Mouse (Mus musculus) spleen, postnatal 36 days (tissue): ENCODE measurements around the gene Vmn1r4.

Source experiments
- DNase-seq, 2 experiments: peaks; one replicate each; pipeline ENCODE4 v3.0.0; 2022; ENCODE audit warnings: low spot score in 2 of 2, mixed read lengths in 1 of 2

The Vmn1r4 gene

GRCm38 (mm10) chr6:56923726-56924707 lies at the start of gene Vmn1r4, which contains the start of gene Nt5c3:
Gene Vmn1r4 (plus strand): TSS chr6:56924015.
Gene Nt5c3 (minus strand): TSS chr6:56923932.
- DNase-seq: peak; percentile 91 to 95

- no peak for DNase-seq
Measured at GRCm38 (mm10) chr6:56876870-56877269, 46.9 kb upstream of the Vmn1r4 start.

GRCm38 (mm10) chr6:56877985-56878384 lies 45.8 kb upstream of the Vmn1r4 start:
- DNase-seq: no peak

GRCm38 (mm10) chr6:56879352-56879955 lies 44.4 kb upstream of the Vmn1r4 start:
- no peak for DNase-seq

- no peak for DNase-seq
Measured at GRCm38 (mm10) chr6:56888561-56888960, 35.3 kb upstream of the Vmn1r4 start.

GRCm38 (mm10) chr6:56890762-56891161 lies 33.1 kb upstream of the Vmn1r4 start:
- no peak for DNase-seq

GRCm38 (mm10) chr6:56899601-56900000 lies 24.2 kb upstream of the Vmn1r4 start:
- DNase-seq: no peak

GRCm38 (mm10) chr6:56901336-56901735 lies 22.5 kb upstream of the Vmn1r4 start:
- no peak for DNase-seq

GRCm38 (mm10) chr6:56901824-56902386 lies 21.9 kb upstream of the Vmn1r4 start:
- DNase-seq: peak; percentile 84 to 88

GRCm38 (mm10) chr6:56902606-56903520 lies 21.0 kb upstream of the Vmn1r4 start:
- DNase-seq: peak; percentile 34 to 70

GRCm38 (mm10) chr6:56903831-56904230 lies 20.0 kb upstream of the Vmn1r4 start:
- DNase-seq: no peak

GRCm38 (mm10) chr6:56904330-56904729 lies 19.5 kb upstream of the Vmn1r4 start:
- no peak for DNase-seq

- DNase-seq: no peak
Measured at GRCm38 (mm10) chr6:56904982-56905381, 18.8 kb upstream of the Vmn1r4 start.

GRCm38 (mm10) chr6:56905486-56905885 lies 18.3 kb upstream of the Vmn1r4 start:
- no peak for DNase-seq

- peak in 1 of 2 experiments; percentile 43 for DNase-seq
Measured at GRCm38 (mm10) chr6:56906121-56906846, 17.5 kb upstream of the Vmn1r4 start.

- DNase-seq: no peak
Measured at GRCm38 (mm10) chr6:56907973-56908372, 15.8 kb upstream of the Vmn1r4 start.

- DNase-seq: no peak
Measured at GRCm38 (mm10) chr6:56908397-56908796, 15.4 kb upstream of the Vmn1r4 start.

- DNase-seq: peak; percentile 63 to 65
Measured at GRCm38 (mm10) chr6:56908912-56909311, 14.9 kb upstream of the Vmn1r4 start.

GRCm38 (mm10) chr6:56910910-56911309 lies 12.9 kb upstream of the Vmn1r4 start:
- DNase-seq: peak in 1 of 2 experiments; percentile 40

GRCm38 (mm10) chr6:56913092-56913858 lies 10.5 kb upstream of the Vmn1r4 start:
- DNase-seq: no peak
